Mouse (Mus musculus) stomach, embryonic 16.5 days (tissue): Measurements from ENCODE around the gene Rps12-ps3. TPM values are rescaled to one million over a fixed set of nuclear protein-coding genes. Genes with fewer than 3 reads are reported as not detected.

Experiments used
- polyA plus RNA-seq: library from polyadenylated mRNA; unstranded; fragments of >200 nt; fragmentation: Nextera tagmentation; extraction: Ambion mirVana; gene quantifications from 2 replicates; pipeline ENCODE4 v1.2.1, GENCODE M21; 2015

The Rps12-ps3 gene
- polyA plus RNA-seq, 1 experiment from 2014 or later: 24.4 TPM

Other genes with a start within 250 kb of the Rps12-ps3 start
- 11.5 and 12.6 TPM in 2 replicates for gene Shtn1, start 246.2 kb upstream of the Rps12-ps3 start, polyA plus RNA-seq
- not detected in 2 replicates for gene Vax1, start 152.2 kb upstream of the Rps12-ps3 start, polyA plus RNA-seq
- not detected in 2 replicates for gene Kcnk18, start 103.1 kb upstream of the Rps12-ps3 start, polyA plus RNA-seq
- gene Slc18a2, start 61.4 kb upstream of the Rps12-ps3 start, polyA plus RNA-seq: 12.2 and 13.5 TPM in 2 replicates
- gene Pdzd8, start 23.5 kb downstream of the Rps12-ps3 start, polyA plus RNA-seq: 6.4 and 6.9 TPM in 2 replicates
- gene Emx2, start 136.1 kb downstream of the Rps12-ps3 start, polyA plus RNA-seq: 0.25 and 0.56 TPM in 2 replicates